Mouse (Mus musculus) heart, postnatal 0 days (tissue): ENCODE measurements at regions not wholly inside any gene's neighbourhood (a gene's known extent, or its start where the extent isn't known, plus 50 kb on each side); places are given as distances from the start of the nearest gene placed in this dataset.

Source experiments
- ATAC-seq: fragments of 200-750 bp; cut with Nextera tagmentation; 2 replicates; pipeline ENCODE4 v1.8.0; 2017; ENCODE audit warnings: low read depth, moderate number of reproducible peaks, moderate library complexity; ENCODE audit not compliant: insufficient read depth
- DNase-seq: peaks from one replicate; pipeline ENCODE4 v3.0.0-alpha.2; 2016; ENCODE audit warnings: low spot score
- H3K27ac ChIP-seq: fragments of 300-500 bp; sonication (generic); 2 replicates; pipeline ENCODE4 v1.5.1; 2014; ENCODE audit warnings: low read depth, mild to moderate bottlenecking
- H3K27me3 ChIP-seq: fragments of 300-500 bp; sonication (generic); 2 replicates; pipeline ENCODE4 v1.6.1; 2014; ENCODE audit warnings: low read length, mixed read lengths; ENCODE audit not compliant: control insufficient read depth, insufficient read depth
- H3K36me3 ChIP-seq: fragments of 300-500 bp; sonication (generic); replicated peaks from 2 replicates; pipeline ENCODE4 v1.6.1; 2014; ENCODE audit warnings: low read length, mixed read lengths; ENCODE audit not compliant: control insufficient read depth, insufficient read depth
- H3K4me1 ChIP-seq: fragments of 300-500 bp; sonication (generic); 2 replicates; pipeline ENCODE4 v1.6.1; 2014; ENCODE audit warnings: antibody characterized with exemption; ENCODE audit not compliant: control insufficient read depth, insufficient read depth
- H3K4me2 ChIP-seq: fragments of 300-500 bp; sonication (generic); 2 replicates; pipeline ENCODE4 v1.6.1; 2014; ENCODE audit warnings: low read depth, mild to moderate bottlenecking, low read length, moderate library complexity
- H3K4me3 ChIP-seq: fragments of 300-500 bp; sonication (generic); 2 replicates; pipeline ENCODE4 v1.5.1; 2014; ENCODE audit warnings: low read depth, low read length
- H3K9ac ChIP-seq: fragments of 300-500 bp; sonication (generic); replicated peaks from 2 replicates; pipeline ENCODE4 v1.6.1; 2014; ENCODE audit warnings: low read depth, low read length, mixed read lengths
- H3K9me3 ChIP-seq: fragments of 300-500 bp; sonication (generic); replicated peaks from 2 replicates; pipeline ENCODE4 v1.6.1; 2016; ENCODE audit warnings: low read length; ENCODE audit not compliant: control insufficient read depth
- CTCF ChIP-seq: IDR thresholded peaks from 2 replicates; pipeline ENCODE4 v1.5.1; 2016; ENCODE audit warnings: antibody characterized with exemption, control low read depth, low read depth
- EP300 ChIP-seq: IDR thresholded peaks from 2 replicates; pipeline ENCODE4 v1.6.1; 2016; ENCODE audit warnings: antibody characterized with exemption, low read depth
- WGBS: fragments of 180-500 bp; shearing (Covaris S2); extraction: QIAGEN DNeasy Blood & Tissue Kit; methylation state at CpG from one replicate; pipeline ENCODE4 v1.1.7; 2014; 5-methylcytosine and 5-hydroxymethylcytosine counted together

DNA sequence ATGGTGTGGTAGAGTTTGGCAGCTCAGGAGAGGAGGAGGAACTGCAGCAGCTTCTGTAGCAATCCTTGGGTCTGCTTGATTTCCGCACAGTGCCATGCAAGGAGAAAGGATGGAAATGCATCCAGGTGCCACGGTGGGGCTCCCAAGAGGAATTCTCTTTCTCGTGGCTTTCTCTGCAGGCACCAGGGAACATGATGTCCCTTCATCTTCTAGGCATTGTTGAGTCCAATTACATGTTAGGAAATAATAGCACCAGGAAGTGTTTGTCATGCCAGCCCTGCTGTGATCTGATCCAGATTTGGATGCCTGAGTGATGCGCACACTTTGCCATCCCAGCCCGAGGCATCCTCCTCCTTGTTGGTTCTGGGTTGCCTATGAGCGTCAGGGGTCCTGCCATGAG lies 72.6 kb upstream of the Agap1 start:
- Histone ChIP-seq H3K36me3 (no peaks in the 10 kb centered on the region), H3K4me1 (no peaks in the 10 kb centered on the region), H3K9ac (no peak overlapping the region), H3K4me3 (no peak overlapping the region), H3K27ac (no peak overlapping the region), H3K4me2 (no peak overlapping the region), H3K9me3 (no peaks in the 10 kb centered on the region), H3K27me3 (no peaks in the 10 kb centered on the region; the same call in 1 of the 2 replicates)
- TF ChIP-seq EP300 (no peak), CTCF (no peak)
- WGBS = 72% methylated on average over 6 of the region's 6 CpGs
- no peak for DNase-seq
- ATAC-seq = no peak

DNA sequence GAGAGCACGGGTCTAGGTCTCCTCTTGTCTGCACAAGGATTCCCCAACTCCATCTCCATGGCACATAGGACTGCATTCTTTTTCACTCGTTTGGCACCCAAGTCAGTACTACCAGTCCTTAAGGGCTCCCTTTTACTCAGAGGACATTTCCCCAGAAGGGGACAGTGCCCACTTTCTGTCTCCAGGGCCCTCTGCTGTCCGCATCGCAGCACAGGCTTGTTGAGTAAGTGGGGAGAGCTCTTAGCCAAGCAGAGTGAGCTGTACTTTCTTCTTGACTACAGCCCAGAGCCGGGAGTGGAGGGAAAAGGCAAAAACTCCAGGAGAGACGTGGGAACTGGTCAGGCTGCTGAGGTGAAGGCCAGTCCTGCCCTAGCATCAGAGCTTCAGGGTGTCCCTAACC lies 69.5 kb upstream of the Agap1 start:
- Histone ChIP-seq H3K27ac (no peak overlapping the region), H3K9me3 (no peaks in the 10 kb centered on the region), H3K4me2 (no peak overlapping the region), H3K9ac (no peak overlapping the region), H3K36me3 (no peaks in the 10 kb centered on the region), H3K27me3 (no peaks in the 10 kb centered on the region; the same call in 1 of the 2 replicates), H3K4me3 (no peak overlapping the region), H3K4me1 (no peaks in the 10 kb centered on the region)
- WGBS = 49% methylated on average over 6 of the region's 6 CpGs
- peak; percentile 9; the same call in 1 of the 2 replicates for TF ChIP-seq CTCF
- no peak for TF ChIP-seq EP300
- no peak for DNase-seq
- ATAC-seq = no peak

DNA sequence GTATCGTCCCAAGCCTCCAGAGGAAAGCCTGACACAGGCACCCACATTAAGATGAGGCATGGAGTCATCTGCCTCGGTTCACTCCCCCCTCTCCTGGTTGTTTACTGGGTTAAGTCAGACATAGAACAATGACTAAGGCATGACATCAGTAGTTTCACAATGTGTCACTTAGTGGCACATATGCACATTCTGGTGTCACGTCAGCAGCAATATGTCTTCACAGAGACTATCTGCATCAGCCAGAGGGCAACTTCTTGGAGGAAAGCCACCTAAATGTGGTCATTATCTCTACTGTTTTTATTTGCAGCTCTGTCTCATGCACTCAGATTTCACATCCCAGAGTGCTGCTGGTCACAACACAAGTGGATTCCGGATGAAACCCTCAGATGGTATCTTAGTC lies 61.9 kb upstream of the Agap1 start:
- TF ChIP-seq CTCF (no peak), EP300 (no peak)
- Histone ChIP-seq H3K9me3 (no peaks in the 10 kb centered on the region), H3K27me3 (no peaks in the 10 kb centered on the region), H3K4me3 (no peak overlapping the region), H3K4me2 (no peak overlapping the region), H3K36me3 (no peaks in the 10 kb centered on the region), H3K9ac (no peak overlapping the region), H3K4me1 (no peaks in the 10 kb centered on the region), H3K27ac (no peak overlapping the region)
- no peak for ATAC-seq
- DNase-seq = no peak
- WGBS = 46% methylated on average over 4 of the region's 4 CpGs

DNA sequence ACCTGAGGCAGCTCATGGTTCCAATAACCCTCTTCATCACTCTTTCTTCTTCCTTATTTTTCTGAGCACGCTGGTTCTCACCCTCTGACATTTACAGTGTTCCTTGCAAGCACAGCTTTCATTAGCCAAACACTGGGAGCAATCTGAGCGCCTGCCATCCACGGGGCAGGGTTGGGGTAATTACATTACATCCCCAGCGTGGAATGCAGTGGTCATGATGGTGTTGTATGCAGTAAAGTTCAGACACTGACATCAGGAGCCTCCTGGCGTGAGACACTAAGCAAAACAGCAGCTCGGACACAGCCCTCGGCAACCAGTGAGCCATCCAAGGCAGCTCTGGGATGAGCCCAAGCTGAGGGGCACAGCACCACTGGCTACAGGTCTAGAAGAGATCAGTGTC lies 60.1 kb upstream of the Agap1 start:
- H3K36me3 ChIP-seq = no peaks in the 10 kb centered on the region
- ATAC-seq (no peak), DNase-seq (no peak)
- H3K4me3 ChIP-seq = no peak overlapping the region
- WGBS = 60% methylated on average over 7 of the region's 7 CpGs
- no peaks in the 10 kb centered on the region for H3K27me3 ChIP-seq
- H3K9me3 ChIP-seq = no peaks in the 10 kb centered on the region
- no peak overlapping the region for H3K9ac ChIP-seq
- no peaks in the 10 kb centered on the region for H3K4me1 ChIP-seq
- H3K27ac ChIP-seq = no peak overlapping the region
- no peak for TF ChIP-seq EP300
- no peak for TF ChIP-seq CTCF
- no peak overlapping the region for H3K4me2 ChIP-seq

DNA sequence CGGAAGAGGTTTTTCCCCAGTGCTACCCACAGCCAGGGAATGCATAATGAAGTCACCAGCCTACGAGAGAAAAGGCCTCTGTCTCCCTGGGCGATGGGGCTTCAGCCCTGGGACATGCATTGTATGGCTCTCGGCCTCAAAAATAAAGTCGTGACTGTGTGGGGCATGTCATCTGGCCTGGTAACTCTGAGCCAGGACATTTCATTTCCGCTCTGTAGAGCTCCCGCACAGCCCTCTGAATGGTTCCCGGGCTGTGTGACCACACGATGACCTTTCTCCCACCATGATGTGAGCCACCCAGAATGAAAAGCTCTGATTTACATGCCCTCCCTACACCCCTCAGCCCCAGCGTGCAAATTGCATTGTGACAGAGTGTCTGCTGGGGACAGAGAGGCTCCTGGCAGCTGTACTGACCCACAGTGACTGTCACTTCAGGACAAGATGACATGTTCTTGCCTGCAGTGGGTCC lies 53.8 kb upstream of the Agap1 start:
- ATAC-seq = no peak
- no peak for DNase-seq
- Histone ChIP-seq H3K4me3 (no peak overlapping the region), H3K27ac (no peak overlapping the region), H3K9me3 (no peaks in the 10 kb centered on the region), H3K4me1 (no peaks in the 10 kb centered on the region), H3K27me3 (no peaks in the 10 kb centered on the region), H3K36me3 (no peaks in the 10 kb centered on the region), H3K4me2 (no peak overlapping the region), H3K9ac (no peak overlapping the region)
- WGBS = 69% methylated on average over 10 of the region's 10 CpGs
- TF ChIP-seq CTCF (no peak), EP300 (no peak)

DNA sequence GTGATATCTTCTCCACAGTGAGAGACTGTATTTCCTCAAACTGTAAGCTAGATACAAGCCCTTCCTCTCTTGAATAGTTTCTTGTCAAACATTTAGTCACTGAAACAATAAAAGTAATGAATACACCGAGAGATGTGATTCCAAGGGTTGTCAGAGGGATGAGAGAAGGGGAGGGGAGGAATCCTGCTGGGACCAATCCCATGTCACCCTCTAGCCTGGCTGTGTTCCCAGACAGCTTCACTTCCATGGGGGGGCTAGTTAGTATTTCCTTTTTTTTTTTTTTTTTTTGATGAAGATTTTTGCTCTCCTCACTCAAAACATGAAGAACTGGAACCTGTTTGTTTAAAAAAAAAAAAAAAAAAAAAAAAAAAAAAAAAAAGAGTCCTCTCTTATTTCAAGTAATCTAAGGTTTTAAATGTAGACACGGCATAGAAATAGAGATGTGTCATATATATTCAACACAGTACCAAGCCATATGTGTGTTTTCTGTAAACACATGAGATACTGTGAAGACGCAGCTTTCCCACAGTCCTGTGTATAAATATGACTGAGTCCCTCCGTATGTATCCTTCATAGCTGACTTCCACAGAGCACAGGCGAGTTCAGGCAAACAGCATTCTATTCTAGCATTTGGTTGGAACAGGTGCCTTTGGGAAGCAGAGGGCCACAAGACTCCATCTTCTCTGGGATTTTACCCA lies 51.9 kb upstream of the Agap1 start:
- TF ChIP-seq EP300 (no peak), CTCF (no peak)
- DNase-seq = no peak
- Histone ChIP-seq H3K9me3 (no peaks in the 10 kb centered on the region), H3K27me3 (no peaks in the 10 kb centered on the region), H3K4me3 (no peak overlapping the region), H3K4me2 (no peak overlapping the region), H3K36me3 (no peaks in the 10 kb centered on the region), H3K9ac (no peak overlapping the region), H3K27ac (no peak overlapping the region), H3K4me1 (no peaks in the 10 kb centered on the region)
- 66% methylated on average over 5 of the region's 5 CpGs for WGBS
- ATAC-seq = no peak
